Mouse (Mus musculus) heart, embryonic 12.5 days (tissue): ENCODE measurements around the gene Apoc4. TPM values are rescaled to one million over a fixed set of nuclear protein-coding genes. Genes with fewer than 3 reads are reported as not detected.
"Not testable (repeated sequence)": the region's sequence is repeated elsewhere in the genome, so short reads cannot be mapped to it uniquely, and the experiment has no call there.

ENCODE experiments used
- ATAC-seq: fragments of 200-750 bp; cut with Nextera tagmentation; 2 replicates; pipeline ENCODE4 v1.8.0; 2017; ENCODE audit warnings: moderate TSS enrichment, moderate library complexity; ENCODE audit not compliant: insufficient number of reproducible peaks, low FRiP score
- H3K27ac ChIP-seq: fragments of 300-500 bp; sonication (generic); 2 replicates; pipeline ENCODE4 v1.5.1; 2016; ENCODE audit warnings: mild to moderate bottlenecking, moderate library complexity; ENCODE audit not compliant: poor library complexity, severe bottlenecking
- H3K27me3 ChIP-seq: fragments of 300-500 bp; sonication (generic); replicated peaks from 2 replicates; pipeline ENCODE4 v1.6.1; 2016; ENCODE audit warnings: mild to moderate bottlenecking, moderate library complexity
- H3K36me3 ChIP-seq: fragments of 300-500 bp; sonication (generic); 2 replicates; pipeline ENCODE4 v1.6.1; 2016; ENCODE audit warnings: mild to moderate bottlenecking, moderate library complexity
- H3K4me1 ChIP-seq: fragments of 300-500 bp; sonication (generic); replicated peaks from 2 replicates; pipeline ENCODE4 v1.6.1; 2016; ENCODE audit warnings: mild to moderate bottlenecking
- H3K4me2 ChIP-seq: fragments of 300-500 bp; sonication (generic); 2 replicates; pipeline ENCODE4 v1.6.1; 2016; ENCODE audit warnings: mild to moderate bottlenecking, moderate library complexity
- H3K4me3 ChIP-seq: fragments of 300-500 bp; sonication (generic); 2 replicates; pipeline ENCODE4 v1.5.1; 2016; ENCODE audit warnings: mild to moderate bottlenecking
- H3K9ac ChIP-seq: fragments of 300-500 bp; sonication (generic); 2 replicates; pipeline ENCODE4 v1.6.1; 2016; ENCODE audit warnings: mild to moderate bottlenecking, moderate library complexity
- H3K9me3 ChIP-seq: fragments of 300-500 bp; sonication (generic); replicated peaks from 2 replicates; pipeline ENCODE4 v1.6.1; 2016; ENCODE audit warnings: mild to moderate bottlenecking, moderate library complexity
- WGBS: fragments of 180-500 bp; shearing (Covaris S2); methylation state at CpG from one replicate; pipeline ENCODE4 v1.1.7; 2016; 5-methylcytosine and 5-hydroxymethylcytosine counted together
- polyA plus RNA-seq: library from polyadenylated mRNA; unstranded; fragments of >200 nt; fragmentation: Nextera tagmentation; extraction: Ambion mirVana; gene quantifications from 2 replicates; pipeline ENCODE4 v1.2.1, GENCODE M21; 2016

Gene Apoc4
- polyA plus RNA-seq, 1 experiment from 2014 or later, result 0.41 TPM

DNA sequence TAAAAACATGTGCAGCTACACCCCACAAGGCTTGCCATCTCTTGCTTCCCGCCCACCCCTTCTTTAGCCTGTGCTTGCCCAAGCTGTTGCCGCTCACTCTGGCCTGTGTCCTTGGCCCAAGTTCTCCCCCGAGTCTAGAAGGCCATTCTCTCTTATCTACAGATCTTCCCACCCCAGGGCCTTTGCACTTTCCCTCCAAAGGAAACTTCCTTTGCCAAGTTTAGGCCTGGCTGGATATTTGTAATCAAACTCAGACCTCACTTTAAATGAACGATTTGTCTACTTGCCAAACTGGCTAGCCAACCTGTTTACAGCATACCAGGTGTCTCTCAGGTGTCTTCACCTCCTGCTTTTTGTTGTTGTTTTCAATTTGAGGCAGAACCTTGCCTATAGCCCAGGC lies 9.6 kb upstream of the Apoc4 start:
- 84% methylated on average over 4 of the region's 4 CpGs for WGBS

DNA sequence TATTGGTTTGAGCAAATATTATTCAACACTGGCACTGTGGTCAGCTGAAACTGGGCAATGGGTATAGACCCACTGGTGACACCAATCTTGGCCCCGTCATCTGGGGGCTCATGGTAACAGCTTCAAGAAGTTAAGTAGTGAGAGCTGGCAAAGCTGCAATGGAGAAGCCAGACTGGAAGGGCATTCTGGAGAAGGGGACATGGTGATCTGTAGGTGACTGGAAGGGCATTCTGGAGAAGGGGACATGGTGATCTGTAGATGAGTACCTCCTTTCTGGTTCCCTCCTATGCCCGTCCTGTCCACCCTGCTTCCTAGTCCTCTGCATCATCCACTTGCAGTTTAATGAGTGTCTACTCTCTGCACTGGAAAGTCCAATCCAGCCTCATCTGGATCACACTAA lies 7.3 kb upstream of the Apoc4 start:
- Histone ChIP-seq H3K4me3 (no peak overlapping the region), H3K9ac (no peak overlapping the region), H3K27me3 (no peaks in the 10 kb centered on the region), H3K36me3 (no peaks in the 10 kb centered on the region), H3K9me3 (no peaks in the 10 kb centered on the region), H3K27ac (no peak overlapping the region), H3K4me1 (peaks cover 15% of the 10 kb centered on the region), H3K4me2 (no peak overlapping the region)
- ATAC-seq, result no peak
- 89% methylated on average over 2 of the region's 2 CpGs for WGBS

More for the DNA sequence above, 9.6 kb upstream of the Apoc4 start:
- Histone ChIP-seq H3K9ac (no peak overlapping the region), H3K36me3 (peaks cover under 1% of the 10 kb centered on the region), H3K4me3 (no peak overlapping the region), H3K9me3 (no peaks in the 10 kb centered on the region), H3K27me3 (no peaks in the 10 kb centered on the region), H3K27ac (no peak overlapping the region), H3K4me1 (peaks cover 35% of the 10 kb centered on the region), H3K4me2 (no peak overlapping the region)
- no peak for ATAC-seq

DNA sequence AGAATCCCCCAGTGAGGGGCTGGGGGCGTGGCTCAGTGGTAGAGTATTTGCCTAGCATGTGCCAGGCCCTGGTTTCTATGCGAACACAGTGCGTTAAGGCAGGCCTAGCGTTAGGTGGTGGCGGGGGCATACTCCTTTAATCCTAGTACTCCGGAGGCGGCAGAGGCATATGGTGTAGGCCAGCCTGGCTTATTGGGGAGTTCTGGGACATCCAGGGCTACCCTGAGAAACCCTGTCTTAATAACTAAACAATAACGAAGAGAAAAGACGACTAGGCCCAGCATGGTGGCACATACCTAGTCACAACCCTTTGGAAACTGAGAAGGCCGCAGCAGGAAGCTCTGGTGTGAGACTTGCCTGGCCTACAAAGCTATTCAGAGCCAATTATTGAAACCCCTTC lies 6.8 kb upstream of the Apoc4 start:
- no peaks in the 10 kb centered on the region for H3K36me3 ChIP-seq
- H3K27me3 ChIP-seq, result no peaks in the 10 kb centered on the region
- no peak overlapping the region for H3K4me3 ChIP-seq
- no peak for ATAC-seq
- H3K9me3 ChIP-seq, result no peaks in the 10 kb centered on the region
- H3K27ac ChIP-seq, result no peak overlapping the region
- H3K4me2 ChIP-seq, result no peak overlapping the region
- WGBS, result 93% methylated on average over 10 of the region's 10 CpGs
- H3K4me1 ChIP-seq, result peaks cover 13% of the 10 kb centered on the region
- H3K9ac ChIP-seq, result no peak overlapping the region

DNA sequence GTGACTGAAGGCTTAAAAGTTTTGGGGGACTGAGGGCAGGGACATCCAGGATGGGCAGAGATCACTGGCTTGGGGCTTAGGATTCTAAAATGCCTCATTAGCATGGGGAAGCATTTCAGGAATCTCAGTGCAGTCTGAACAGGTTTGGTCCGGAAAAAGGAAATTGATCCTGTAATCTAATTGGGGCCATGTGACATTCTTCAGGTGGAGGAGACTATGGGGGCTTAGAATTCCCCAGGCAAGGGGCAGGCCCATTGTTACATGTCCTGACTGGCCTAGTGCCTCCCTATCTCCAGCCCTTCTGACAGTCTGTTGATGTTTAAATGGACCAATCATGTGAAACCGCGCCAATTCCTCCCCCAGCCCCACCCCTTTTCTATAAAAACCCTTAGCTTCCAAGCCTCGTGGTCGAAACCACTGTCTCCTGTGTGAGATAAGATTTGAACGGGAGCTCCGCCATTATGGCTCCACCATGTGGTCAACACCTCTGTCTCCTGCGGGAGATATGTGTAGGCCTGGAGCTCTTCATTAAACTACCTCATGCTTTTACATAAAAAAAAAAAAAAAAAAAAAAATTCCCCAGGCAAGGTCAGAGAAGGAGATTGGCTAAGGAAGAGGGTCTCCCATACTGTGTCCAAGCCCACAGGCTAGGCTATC lies 5.8 kb upstream of the Apoc4 start:
- H3K27me3 ChIP-seq, H3K27ac ChIP-seq, H3K36me3 ChIP-seq, H3K9me3 ChIP-seq, H3K4me3 ChIP-seq, H3K9ac ChIP-seq, H3K4me1 ChIP-seq, H3K4me2 ChIP-seq, ATAC-seq: not testable (repeated sequence)
- WGBS, result 44% methylated on average over 8 of the region's 8 CpGs

DNA sequence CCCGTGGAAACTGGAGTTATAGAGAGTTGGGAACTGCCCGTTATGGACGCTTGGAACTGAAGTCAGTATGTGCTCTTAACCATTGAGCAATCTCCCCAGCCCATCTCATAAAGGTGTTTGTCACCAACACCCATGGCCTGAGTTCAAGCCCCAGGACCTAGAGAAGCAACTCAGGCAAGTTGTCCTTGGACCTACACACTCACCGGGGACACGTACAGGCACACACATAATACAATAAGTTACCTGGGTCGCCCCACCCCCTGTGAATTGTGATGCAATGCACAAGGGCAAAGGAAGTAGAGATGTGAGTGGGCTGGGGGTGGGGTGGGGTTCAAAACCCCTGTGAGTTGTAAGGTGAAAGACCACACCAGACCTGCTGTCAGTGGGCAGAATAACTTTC lies 5.2 kb upstream of the Apoc4 start:
- H3K36me3 ChIP-seq, result no peaks in the 10 kb centered on the region
- no peak overlapping the region for H3K4me3 ChIP-seq
- H3K4me1 ChIP-seq, result peaks cover 7% of the 10 kb centered on the region; the same call in 1 of the 2 replicates
- no peak for ATAC-seq
- H3K4me2 ChIP-seq, result no peak overlapping the region
- H3K27ac ChIP-seq, result no peak overlapping the region
- H3K27me3 ChIP-seq, result no peaks in the 10 kb centered on the region
- no peak overlapping the region for H3K9ac ChIP-seq
- H3K9me3 ChIP-seq, result no peaks in the 10 kb centered on the region
- WGBS, result 87% methylated on average over 6 of the region's 6 CpGs

DNA sequence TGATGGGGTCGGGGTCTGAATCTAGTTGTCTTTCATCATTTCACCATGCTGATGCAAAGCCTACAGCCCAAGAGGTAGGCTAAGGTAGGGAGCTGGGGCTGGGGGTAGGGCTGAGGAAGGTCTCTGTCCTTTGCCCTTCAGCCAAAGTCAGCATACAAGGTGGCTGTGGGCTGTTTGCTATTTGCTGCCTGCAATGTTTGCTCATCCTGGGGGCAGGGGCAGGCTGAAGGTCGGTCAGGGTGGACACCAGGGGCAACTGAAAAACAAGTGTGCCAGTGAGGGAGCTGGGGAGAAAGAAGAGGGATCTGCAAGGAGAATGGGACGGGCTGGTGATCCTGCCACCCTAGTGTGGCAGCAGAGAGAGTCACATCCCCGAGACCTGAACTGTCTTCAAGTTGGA lies 4.1 kb upstream of the Apoc4 start:
- Histone ChIP-seq H3K27me3 (no peaks in the 10 kb centered on the region), H3K4me3 (no peak overlapping the region), H3K36me3 (no peaks in the 10 kb centered on the region), H3K9ac (no peak overlapping the region), H3K9me3 (no peaks in the 10 kb centered on the region), H3K4me2 (no peak overlapping the region), H3K4me1 (peaks cover 12% of the 10 kb centered on the region), H3K27ac (no peak overlapping the region)
- ATAC-seq, result no peak
- 49% methylated on average over 4 of the region's 4 CpGs for WGBS

DNA sequence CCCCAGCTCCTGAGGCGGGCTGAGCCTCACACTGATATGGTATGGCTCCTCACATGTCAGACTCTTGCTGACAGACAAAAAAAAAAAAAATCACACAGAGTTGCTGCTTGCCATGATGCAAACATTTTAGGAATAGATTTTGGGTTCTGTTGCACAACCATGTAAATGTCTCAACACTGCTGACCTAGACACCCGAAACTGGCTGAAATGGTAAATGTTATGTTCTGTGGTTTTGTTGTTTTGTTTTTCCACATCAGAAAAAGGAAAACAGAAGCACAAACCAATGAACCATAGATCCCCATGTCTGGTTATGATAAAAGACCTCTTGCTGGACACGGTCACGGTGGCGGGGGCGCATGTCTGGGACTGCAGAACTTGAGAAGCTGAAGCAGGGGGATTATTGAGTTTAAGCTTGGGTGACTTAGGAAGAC lies 2.5 kb upstream of the Apoc4 start:
- H3K4me2 ChIP-seq, result no peak overlapping the region
- peaks cover 12% of the 10 kb centered on the region for H3K4me1 ChIP-seq
- no peak overlapping the region for H3K9ac ChIP-seq
- H3K9me3 ChIP-seq, result no peaks in the 10 kb centered on the region
- WGBS, result 76% methylated on average over 6 of the region's 6 CpGs
- no peak overlapping the region for H3K27ac ChIP-seq
- H3K27me3 ChIP-seq, result no peaks in the 10 kb centered on the region
- no peak overlapping the region for H3K4me3 ChIP-seq
- H3K36me3 ChIP-seq, result no peaks in the 10 kb centered on the region
- no peak for ATAC-seq

DNA sequence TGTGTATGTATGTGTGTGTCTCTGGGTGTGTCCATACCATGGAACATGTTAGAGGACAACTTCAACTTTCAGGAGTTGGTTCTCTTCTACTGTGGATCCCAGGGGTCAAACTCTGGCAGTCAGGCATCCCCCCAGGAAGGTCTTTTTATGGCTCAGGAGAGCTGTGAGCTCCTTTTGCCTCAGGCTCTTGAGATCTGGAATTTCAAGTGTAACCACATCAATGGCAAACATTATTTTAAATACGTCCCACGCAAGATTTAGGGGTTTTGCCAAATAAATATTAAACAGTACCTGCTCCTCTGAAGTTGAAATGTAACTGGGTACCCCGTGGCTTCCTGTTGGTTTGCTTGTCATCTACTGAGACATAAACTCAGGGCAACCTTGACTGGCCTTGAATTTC lies 1.7 kb upstream of the Apoc4 start:
- Histone ChIP-seq H3K9me3 (no peaks in the 10 kb centered on the region), H3K9ac (no peak overlapping the region), H3K4me3 (no peak overlapping the region), H3K4me1 (peaks cover 12% of the 10 kb centered on the region), H3K4me2 (no peak overlapping the region), H3K27ac (no peak overlapping the region), H3K27me3 (no peaks in the 10 kb centered on the region), H3K36me3 (no peaks in the 10 kb centered on the region)
- 73% methylated on average over 3 of the region's 3 CpGs for WGBS
- no peak for ATAC-seq

DNA sequence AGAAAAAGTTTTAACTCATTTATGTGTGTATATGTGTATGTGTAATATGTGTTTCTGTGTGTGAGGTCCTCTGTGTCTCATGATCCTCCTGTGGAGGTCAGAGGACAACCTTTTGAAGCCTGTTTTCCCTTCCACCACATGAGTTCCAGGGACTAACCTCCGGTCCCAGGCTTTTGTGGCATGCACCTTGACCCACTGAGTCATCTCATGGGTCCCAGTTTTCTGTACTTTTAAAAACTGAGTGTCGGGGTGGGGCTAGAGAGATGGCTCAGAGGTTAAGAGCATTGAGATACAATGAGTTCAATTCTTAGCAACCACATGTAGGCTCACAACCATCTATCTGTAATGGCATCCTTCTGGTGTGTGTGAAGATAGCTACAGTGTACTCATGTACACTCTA lies 577 bp downstream of the Apoc4 start:
- 78% methylated on average over 2 of the region's 2 CpGs for WGBS
- no peak overlapping the region for H3K4me3 ChIP-seq

DNA sequence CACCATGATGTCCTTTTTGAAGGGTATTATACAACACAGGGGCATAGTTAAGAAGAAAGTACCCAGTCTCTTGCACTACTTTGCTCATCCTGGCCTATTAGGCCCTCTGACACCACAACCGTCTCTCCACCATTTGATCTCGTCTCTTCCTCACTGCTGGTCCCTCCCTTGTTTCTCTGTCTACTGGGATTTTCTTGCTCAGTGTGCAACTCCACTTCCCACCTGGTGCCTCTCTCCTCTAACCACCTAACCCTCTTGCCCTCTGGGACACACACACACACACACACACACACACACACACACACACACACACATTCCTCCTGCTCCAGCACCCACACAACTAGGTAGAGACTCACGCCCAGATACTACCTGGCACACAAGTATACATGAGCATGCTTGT lies 2.4 kb downstream of the Apoc4 start:
- ATAC-seq, result no peak
- Histone ChIP-seq H3K4me1 (peaks cover 12% of the 10 kb centered on the region), H3K27me3 (no peaks in the 10 kb centered on the region), H3K4me2 (no peak overlapping the region), H3K9ac (no peak overlapping the region), H3K36me3 (no peaks in the 10 kb centered on the region), H3K9me3 (no peaks in the 10 kb centered on the region), H3K27ac (no peak overlapping the region), H3K4me3 (no peak overlapping the region)
- 85% methylated on average over 3 of the region's 3 CpGs for WGBS

More for the DNA sequence above, 577 bp downstream of the Apoc4 start:
- H3K4me2 ChIP-seq, result no peak overlapping the region
- no peak for ATAC-seq
- H3K36me3 ChIP-seq, result no peaks in the 10 kb centered on the region
- no peaks in the 10 kb centered on the region for H3K9me3 ChIP-seq
- peaks cover 12% of the 10 kb centered on the region for H3K4me1 ChIP-seq
- no peak overlapping the region for H3K9ac ChIP-seq
- H3K27me3 ChIP-seq, result no peaks in the 10 kb centered on the region
- no peak overlapping the region for H3K27ac ChIP-seq

DNA sequence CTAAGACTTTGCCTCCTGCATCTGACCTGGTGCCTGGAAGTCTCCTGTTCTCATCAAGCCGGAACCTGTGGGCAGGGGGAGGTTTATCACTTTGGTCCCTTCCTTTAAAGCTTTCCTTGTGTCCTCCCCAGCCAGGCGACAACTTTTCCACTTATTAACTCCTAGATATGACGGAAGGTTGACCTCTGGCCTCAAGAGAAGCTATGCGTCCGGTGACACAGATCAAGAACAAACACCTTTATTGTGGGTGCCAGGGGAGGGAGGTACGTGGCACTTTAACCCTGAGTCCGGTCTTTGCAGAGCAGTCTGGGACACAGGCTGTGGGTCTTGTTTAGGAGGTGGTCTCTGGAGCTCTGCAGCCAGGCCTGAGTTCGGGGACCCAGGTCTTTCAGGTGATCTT lies 3.4 kb downstream of the Apoc4 start, which contains the start of gene Apoc2:
Gene Apoc2 (minus strand): TSS at position 70 of the 400 bp plus-strand sequence.
- H3K27me3 ChIP-seq, result no peaks in the 10 kb centered on the region
- H3K9me3 ChIP-seq, result no peaks in the 10 kb centered on the region
- H3K9ac ChIP-seq, result no peak within 1 kb of the TSS; the same call in 1 of the 2 replicates
- no peak within 1 kb of the TSS for H3K4me2 ChIP-seq
- H3K36me3 ChIP-seq, result no peaks in the 10 kb centered on the region
- no peak within 1 kb of the TSS for H3K4me3 ChIP-seq
- peaks cover 7% of the 10 kb centered on the region for H3K4me1 ChIP-seq
- no peak for ATAC-seq
- no peak within 1 kb of the TSS for H3K27ac ChIP-seq
- 50% methylated on average over 8 of the region's 8 CpGs for WGBS

DNA sequence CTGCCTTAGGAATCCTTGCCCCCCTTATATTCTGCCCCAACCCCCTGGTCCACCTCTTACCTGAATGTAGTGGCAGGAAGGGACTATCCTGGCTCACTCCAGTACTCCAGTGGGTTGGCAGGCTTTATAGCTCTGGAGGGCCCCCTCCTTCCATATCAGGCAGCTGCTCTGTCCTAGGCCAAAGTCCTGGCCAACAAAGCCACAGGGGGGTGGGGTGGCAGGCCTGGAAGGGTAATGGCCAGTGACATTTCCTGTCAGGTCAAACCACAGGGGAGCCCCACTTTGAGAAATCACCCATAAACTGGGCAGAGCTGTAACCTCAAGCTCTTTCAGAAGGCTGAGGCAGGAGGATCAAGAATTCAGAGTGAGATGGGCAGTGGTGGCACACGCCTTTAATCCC lies 4.6 kb downstream of the Apoc4 start:
- no peak for ATAC-seq
- H3K36me3 ChIP-seq, result no peaks in the 10 kb centered on the region
- WGBS, result 59% methylated on average over 1 of the region's 1 CpGs

More for the DNA sequence above, 4.6 kb downstream of the Apoc4 start:
- Histone ChIP-seq H3K4me1 (peaks cover 6% of the 10 kb centered on the region), H3K4me3 (no peak overlapping the region), H3K9ac (no peak overlapping the region), H3K4me2 (no peak overlapping the region), H3K9me3 (no peaks in the 10 kb centered on the region), H3K27ac (no peak overlapping the region), H3K27me3 (no peaks in the 10 kb centered on the region)
